Mouse (Mus musculus) neural tube, embryonic 15.5 days (tissue): ENCODE data around the gene Sgms1. TPM values are rescaled to one million over a fixed set of nuclear protein-coding genes. Genes with fewer than 3 reads are reported as not detected.
"Not testable (repeated sequence)": the region's sequence is repeated elsewhere in the genome, so short reads cannot be mapped to it uniquely, and the experiment has no call there.

ENCODE experiments used
- ATAC-seq: fragments of 200-750 bp; cut with Nextera tagmentation; 2 replicates; pipeline ENCODE4 v1.8.0; 2017; ENCODE audit warnings: mild to moderate bottlenecking, moderate TSS enrichment, moderate library complexity; ENCODE audit not compliant: low FRiP score
- H3K27ac ChIP-seq: fragments of 300-500 bp; sonication (generic); replicated peaks from 2 replicates; pipeline ENCODE4 v1.5.1; 2015; ENCODE audit warnings: mild to moderate bottlenecking, inconsistent platforms
- H3K27me3 ChIP-seq: fragments of 300-500 bp; sonication (generic); replicated peaks from 2 replicates; pipeline ENCODE4 v1.6.1; 2015; ENCODE audit warnings: inconsistent platforms
- H3K36me3 ChIP-seq: fragments of 300-500 bp; sonication (generic); 2 replicates; pipeline ENCODE4 v1.6.1; 2015; ENCODE audit warnings: inconsistent platforms
- H3K4me1 ChIP-seq: fragments of 300-500 bp; sonication (generic); 2 replicates; pipeline ENCODE4 v1.6.1; 2015; ENCODE audit warnings: inconsistent platforms
- H3K4me2 ChIP-seq: fragments of 300-500 bp; sonication (generic); 2 replicates; pipeline ENCODE4 v1.6.1; 2015; ENCODE audit warnings: inconsistent platforms, mild to moderate bottlenecking, moderate library complexity
- H3K4me3 ChIP-seq: fragments of 300-500 bp; sonication (generic); replicated peaks from 2 replicates; pipeline ENCODE4 v1.5.1; 2015; ENCODE audit warnings: mild to moderate bottlenecking, inconsistent platforms
- H3K9ac ChIP-seq: fragments of 300-500 bp; sonication (generic); replicated peaks from 2 replicates; pipeline ENCODE4 v1.6.1; 2015; ENCODE audit warnings: mild to moderate bottlenecking, inconsistent platforms
- H3K9me3 ChIP-seq: fragments of 300-500 bp; sonication (generic); replicated peaks from 2 replicates; pipeline ENCODE4 v1.6.1; 2016; ENCODE audit warnings: inconsistent platforms
- WGBS: fragments of 180-500 bp; shearing (Covaris S2); methylation state at CpG from one replicate; pipeline ENCODE4 v1.1.7; 2015; ENCODE audit warnings: mixed read lengths; 5-methylcytosine and 5-hydroxymethylcytosine counted together
- polyA plus RNA-seq: library from polyadenylated mRNA; unstranded; fragments of >200 nt; fragmentation: Nextera tagmentation; extraction: Ambion mirVana; gene quantifications from 2 replicates; pipeline ENCODE4 v1.2.1, GENCODE M21; 2015

Gene Sgms1
- polyA plus RNA-seq, 1 experiment from 2014 or later, result 24.6 TPM

DNA sequence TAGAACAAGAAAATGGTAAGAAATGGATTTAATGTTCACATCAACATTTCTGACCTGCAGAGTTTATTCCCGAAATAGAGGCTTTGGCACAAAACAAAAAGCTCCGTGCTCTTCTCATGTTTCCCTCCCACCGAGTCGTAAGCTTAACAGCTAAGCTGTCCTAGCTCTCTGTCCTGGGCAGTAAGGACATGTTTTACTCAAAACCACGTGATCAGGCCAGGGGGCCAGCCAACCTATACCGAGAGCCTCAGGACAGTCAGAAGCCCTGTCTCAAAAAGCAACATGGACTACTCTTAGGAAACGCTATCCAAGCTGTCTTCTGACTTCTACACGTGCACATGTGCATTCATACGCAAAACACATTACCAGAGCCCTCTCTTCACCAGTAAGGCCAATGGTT, 23.1 kb downstream of the Sgms1 start:
- 82% methylated on average over 9 of the region's 9 CpGs for WGBS
- no peaks in the 10 kb centered on the region for H3K9me3 ChIP-seq
- no peaks in the 10 kb centered on the region for H3K27me3 ChIP-seq

DNA sequence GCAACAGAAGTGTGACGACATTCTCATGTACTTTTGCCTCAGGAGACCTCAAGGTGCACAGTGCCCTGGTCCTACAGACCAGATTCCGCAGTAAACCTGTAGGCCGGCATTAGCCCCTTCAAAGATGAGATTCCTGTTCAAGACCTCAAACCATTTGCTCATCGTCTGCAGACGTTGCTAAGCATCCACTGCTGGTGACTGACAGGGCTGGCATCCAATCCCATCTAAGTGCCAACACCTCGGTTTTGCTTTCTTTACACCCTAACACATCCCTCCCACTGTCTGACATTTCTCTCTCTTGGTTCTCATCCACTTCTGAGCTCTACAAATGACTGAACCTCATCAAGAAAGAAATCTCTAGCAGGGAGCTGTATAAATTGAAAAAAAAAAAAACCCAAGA, 24.4 kb downstream of the Sgms1 start:
- no peak for ATAC-seq
- WGBS, result 91% methylated on average over 6 of the region's 6 CpGs

More for the DNA sequence above, 23.1 kb downstream of the Sgms1 start:
- no peak overlapping the region for H3K9ac ChIP-seq
- no peak overlapping the region for H3K4me3 ChIP-seq
- ATAC-seq, result no peak
- no peaks in the 10 kb centered on the region for H3K36me3 ChIP-seq
- H3K27ac ChIP-seq, result no peak overlapping the region
- no peak overlapping the region for H3K4me2 ChIP-seq
- H3K4me1 ChIP-seq, result peaks cover 6% of the 10 kb centered on the region; the same call in 1 of the 2 replicates

DNA sequence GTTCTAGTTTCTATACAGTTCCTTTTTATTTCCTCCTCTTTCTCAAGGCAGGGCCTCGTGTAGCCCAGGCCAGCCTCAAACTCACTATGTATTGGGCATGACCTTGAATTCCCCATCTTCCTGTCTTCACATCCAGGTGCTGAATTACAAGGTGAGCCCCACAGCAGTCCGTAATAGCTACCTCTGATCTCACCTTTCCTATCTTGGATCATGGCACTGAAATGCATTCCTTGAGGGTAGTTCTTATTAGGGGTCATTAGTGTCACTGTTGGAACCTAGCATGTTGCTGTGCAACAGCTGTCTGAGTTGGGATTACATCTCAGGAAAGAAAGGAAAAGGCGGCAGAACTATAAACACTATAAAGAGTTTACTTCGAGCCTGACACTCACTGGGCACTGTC, 25.9 kb downstream of the Sgms1 start:
- no peaks in the 10 kb centered on the region for H3K9me3 ChIP-seq
- 93% methylated on average over 4 of the region's 4 CpGs for WGBS
- ATAC-seq, result no peak

More for the DNA sequence above, 24.4 kb downstream of the Sgms1 start:
- H3K9me3 ChIP-seq, result no peaks in the 10 kb centered on the region
- H3K4me2 ChIP-seq, result no peak overlapping the region
- H3K4me1 ChIP-seq, result peaks cover 6% of the 10 kb centered on the region; the same call in 1 of the 2 replicates
- no peak overlapping the region for H3K27ac ChIP-seq
- no peak overlapping the region for H3K4me3 ChIP-seq
- H3K27me3 ChIP-seq, result no peaks in the 10 kb centered on the region
- no peaks in the 10 kb centered on the region for H3K36me3 ChIP-seq
- H3K9ac ChIP-seq, result no peak overlapping the region

DNA sequence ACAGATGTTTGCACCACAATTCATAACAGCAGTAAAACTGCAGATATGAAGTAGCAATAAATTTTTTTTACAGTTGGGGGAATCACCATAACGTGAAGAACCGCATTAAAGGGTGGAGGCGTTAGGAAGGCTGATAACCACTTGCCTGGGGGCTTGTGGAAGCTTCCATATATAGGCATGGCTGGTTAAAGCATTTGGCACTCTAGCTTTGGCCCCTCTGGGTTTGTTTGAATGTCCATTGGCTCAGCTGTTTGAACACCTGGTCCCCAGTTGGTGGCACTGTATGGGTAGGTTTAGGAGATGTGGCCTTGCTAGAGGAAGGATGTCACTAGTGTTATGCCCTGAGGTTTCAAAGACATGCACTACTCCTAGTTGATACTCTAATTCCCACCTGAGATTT, 27.0 kb downstream of the Sgms1 start:
- Histone ChIP-seq H3K36me3 (no peaks in the 10 kb centered on the region), H3K4me1 (peaks cover 10% of the 10 kb centered on the region), H3K9ac (no peak overlapping the region), H3K27ac (no peak overlapping the region), H3K27me3 (no peaks in the 10 kb centered on the region), H3K4me3 (no peak overlapping the region), H3K4me2 (no peak overlapping the region), H3K9me3 (no peaks in the 10 kb centered on the region)
- ATAC-seq, result no peak
- WGBS, result 25% methylated on average over 3 of the region's 3 CpGs

More for the DNA sequence above, 25.9 kb downstream of the Sgms1 start:
- Histone ChIP-seq H3K27ac (no peak overlapping the region), H3K36me3 (no peaks in the 10 kb centered on the region), H3K27me3 (no peaks in the 10 kb centered on the region), H3K9ac (no peak overlapping the region), H3K4me2 (no peak overlapping the region), H3K4me1 (peaks cover 10% of the 10 kb centered on the region), H3K4me3 (no peak overlapping the region)

DNA sequence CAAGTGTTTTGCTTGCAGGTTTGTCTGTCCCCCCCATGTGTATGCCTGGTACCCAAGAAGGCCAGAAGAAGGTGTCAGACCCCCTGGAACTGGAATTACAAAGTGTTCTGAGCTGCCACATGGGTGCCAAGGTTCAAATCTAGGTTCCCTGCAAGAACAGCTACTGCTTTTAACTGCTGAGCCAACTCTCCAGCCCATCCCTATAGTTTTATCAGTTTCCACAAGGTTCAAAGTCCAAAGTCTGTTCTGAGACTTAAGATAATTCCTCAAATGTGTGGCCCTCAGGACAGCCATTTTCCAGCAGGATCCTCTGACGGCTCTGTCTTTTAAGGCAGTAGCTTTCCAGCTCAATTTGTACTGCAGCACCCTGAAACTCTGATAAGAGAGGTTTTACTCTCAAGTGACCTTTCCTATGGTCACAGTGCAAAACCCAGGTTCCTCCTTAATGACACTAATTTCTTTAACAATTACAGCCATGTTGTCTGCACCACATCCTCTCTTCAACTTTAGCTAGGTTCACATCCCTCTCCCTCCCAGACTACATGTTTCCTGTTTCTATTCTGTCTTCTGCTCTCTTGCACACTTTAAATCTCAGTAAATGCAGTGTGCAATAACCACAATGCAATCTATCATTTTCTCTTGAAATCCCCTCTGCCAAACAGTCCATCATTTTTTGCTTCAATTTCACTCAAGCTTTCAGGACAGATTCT, 28.4 kb downstream of the Sgms1 start:
- H3K36me3 ChIP-seq, result no peaks in the 10 kb centered on the region
- no peak overlapping the region for H3K4me2 ChIP-seq
- peaks cover 13% of the 10 kb centered on the region for H3K4me1 ChIP-seq
- WGBS, result 72% methylated on average over 1 of the region's 1 CpGs
- ATAC-seq, result no peak
- no peaks in the 10 kb centered on the region for H3K27me3 ChIP-seq
- no peak overlapping the region for H3K4me3 ChIP-seq
- no peak overlapping the region for H3K27ac ChIP-seq
- no peaks in the 10 kb centered on the region for H3K9me3 ChIP-seq
- H3K9ac ChIP-seq, result no peak overlapping the region

DNA sequence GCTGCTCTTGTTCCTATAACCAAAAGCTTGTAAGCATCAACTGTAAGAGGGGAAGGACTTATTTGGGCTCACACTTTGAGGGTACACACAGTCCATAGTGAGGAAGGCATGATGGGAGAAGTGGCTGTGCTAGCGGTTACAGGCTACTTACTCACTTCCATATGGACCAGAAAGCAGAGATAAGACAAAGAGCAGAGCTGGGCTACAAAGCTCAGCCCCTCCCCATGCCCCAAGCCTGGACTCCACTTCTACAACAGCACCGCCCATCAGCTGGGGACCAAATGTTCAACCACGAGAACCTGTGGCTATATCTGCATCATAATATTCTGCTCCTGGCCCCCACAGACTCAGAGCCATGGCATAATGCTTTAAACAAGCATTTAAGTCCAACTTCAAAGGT, 29.0 kb downstream of the Sgms1 start:
- no peak overlapping the region for H3K4me2 ChIP-seq
- no peak overlapping the region for H3K9ac ChIP-seq
- H3K36me3 ChIP-seq, result no peaks in the 10 kb centered on the region
- WGBS, result 88% methylated on average over 3 of the region's 3 CpGs
- H3K27ac ChIP-seq, result no peak overlapping the region
- no peaks in the 10 kb centered on the region for H3K9me3 ChIP-seq
- H3K4me1 ChIP-seq, result peaks cover 19% of the 10 kb centered on the region
- ATAC-seq, result no peak
- no peak overlapping the region for H3K4me3 ChIP-seq
- H3K27me3 ChIP-seq, result no peaks in the 10 kb centered on the region

DNA sequence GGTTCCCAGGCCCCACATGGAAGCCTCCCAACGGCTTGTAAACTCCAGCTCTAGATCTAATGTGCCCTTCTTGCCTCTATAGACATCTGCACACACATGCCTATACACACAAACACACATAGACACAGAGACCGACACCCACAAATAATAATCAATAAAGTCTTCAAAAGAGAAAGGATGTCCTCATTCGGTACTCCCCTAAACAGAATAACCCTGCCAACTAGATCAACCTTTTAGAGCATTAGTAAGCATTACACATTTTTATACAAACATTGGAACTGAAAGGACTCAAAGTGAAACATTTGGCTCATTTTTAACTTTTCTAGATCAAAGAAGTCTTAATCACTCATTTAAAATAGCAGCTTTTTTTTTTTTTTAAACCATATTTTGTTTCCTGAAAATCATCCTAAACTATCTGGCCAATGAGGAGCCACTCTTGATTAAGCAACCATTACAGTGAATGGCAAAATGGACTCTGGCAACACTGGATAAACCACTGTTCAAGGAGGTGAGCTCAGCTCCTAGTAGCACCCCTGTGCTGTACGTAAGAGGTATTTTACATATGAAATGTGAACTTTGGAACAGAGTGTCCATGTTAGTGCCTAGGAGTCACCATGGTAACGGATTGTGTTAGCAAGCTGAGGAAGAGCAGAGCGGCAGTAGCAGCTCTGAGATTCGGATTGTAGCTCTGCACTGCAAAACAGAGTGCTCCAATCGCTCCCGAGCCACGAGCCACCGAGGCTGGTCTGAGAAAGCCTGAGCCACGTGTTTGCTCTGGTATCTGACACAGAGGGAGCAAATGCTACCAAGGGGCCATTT, 30.6 kb downstream of the Sgms1 start:
- no peak overlapping the region for H3K27ac ChIP-seq

DNA sequence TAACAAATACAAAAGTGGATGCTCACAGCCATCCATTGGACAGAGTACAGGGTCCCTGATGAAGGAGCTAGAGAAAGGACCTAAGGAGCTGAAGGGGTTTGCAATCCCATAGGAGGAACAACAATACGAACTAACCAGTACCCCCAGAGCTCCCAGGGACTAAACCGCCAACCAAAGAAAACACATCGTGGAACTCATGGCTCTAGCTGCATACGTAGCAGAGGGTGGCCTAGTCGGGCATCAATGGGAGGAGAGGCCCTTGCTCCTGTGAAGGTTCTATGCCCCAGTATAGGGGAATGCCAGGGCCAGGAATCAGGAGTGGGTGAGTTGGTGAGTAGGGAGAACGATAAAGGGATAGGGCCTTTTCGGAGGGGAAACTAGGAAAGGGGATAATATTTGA, 31.5 kb downstream of the Sgms1 start:
- not testable (repeated sequence) for ATAC-seq
- 92% methylated on average over 7 of the region's 7 CpGs for WGBS

More for the DNA sequence above, 30.6 kb downstream of the Sgms1 start:
- H3K36me3 ChIP-seq, result no peaks in the 10 kb centered on the region
- no peaks in the 10 kb centered on the region for H3K9me3 ChIP-seq
- H3K4me2 ChIP-seq, result no peak overlapping the region
- no peak overlapping the region for H3K9ac ChIP-seq
- no peaks in the 10 kb centered on the region for H3K27me3 ChIP-seq
- no peak for ATAC-seq
- H3K4me3 ChIP-seq, result no peak overlapping the region
- 52% methylated on average over 12 of the region's 12 CpGs for WGBS
- H3K4me1 ChIP-seq, result peaks cover 21% of the 10 kb centered on the region

DNA sequence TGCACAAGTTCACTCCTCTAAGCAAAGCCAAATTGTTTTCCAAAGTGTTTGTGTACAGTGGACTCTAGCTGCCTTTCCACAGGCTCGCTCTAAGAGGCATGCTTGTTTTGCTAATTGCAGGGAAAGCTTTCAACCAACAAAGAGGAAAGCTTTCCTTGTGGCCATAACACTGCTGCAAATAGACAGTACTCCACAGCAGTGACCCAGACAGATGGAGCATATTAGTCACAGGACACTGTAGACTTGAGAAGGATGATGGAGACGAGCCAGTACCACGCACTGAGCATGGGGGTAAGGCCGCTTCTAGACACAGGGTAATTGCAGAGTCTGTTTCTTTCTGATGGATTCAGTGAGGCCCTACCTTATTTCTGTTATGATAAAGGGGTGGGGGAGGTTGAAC, 33.3 kb downstream of the Sgms1 start:
- peaks cover 15% of the 10 kb centered on the region for H3K4me1 ChIP-seq
- H3K36me3 ChIP-seq, result no peaks in the 10 kb centered on the region
- H3K27ac ChIP-seq, result peak overlapping the region; percentile 45
- H3K9ac ChIP-seq, result no peak overlapping the region
- no peaks in the 10 kb centered on the region for H3K9me3 ChIP-seq
- ATAC-seq, result peak; percentile 57
- no peak overlapping the region for H3K4me3 ChIP-seq
- 51% methylated on average over 4 of the region's 4 CpGs for WGBS
- H3K4me2 ChIP-seq, result no peak overlapping the region
- H3K27me3 ChIP-seq, result no peaks in the 10 kb centered on the region

More for the DNA sequence above, 31.5 kb downstream of the Sgms1 start:
- H3K27me3 ChIP-seq, H3K27ac ChIP-seq, H3K4me3 ChIP-seq, H3K36me3 ChIP-seq, H3K9ac ChIP-seq, H3K9me3 ChIP-seq, H3K4me2 ChIP-seq: not testable (repeated sequence)
- H3K4me1 ChIP-seq, result peaks cover 21% of the 10 kb centered on the region

DNA sequence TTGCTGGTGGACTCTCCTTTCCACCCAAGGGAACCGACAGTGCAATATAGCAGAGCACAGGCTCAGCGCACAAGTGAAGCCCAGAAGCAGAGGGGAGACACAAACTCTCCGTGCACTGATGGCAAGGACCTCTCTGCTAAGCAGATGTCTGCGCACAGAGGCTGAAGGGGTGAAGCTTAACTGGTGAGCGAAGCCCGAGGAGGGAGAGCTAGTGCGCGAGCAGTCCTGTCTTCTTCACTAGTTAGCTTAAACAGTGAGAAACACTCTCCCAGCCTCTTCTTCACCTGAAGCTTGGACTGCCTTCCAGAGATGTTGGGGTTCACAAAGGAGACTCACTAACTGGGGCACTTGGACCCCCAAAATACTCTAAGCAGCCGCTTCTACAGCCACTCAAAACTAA, 36.1 kb downstream of the Sgms1 start:
- Histone ChIP-seq H3K9ac (no peak overlapping the region), H3K4me2 (no peak overlapping the region), H3K36me3 (no peaks in the 10 kb centered on the region), H3K27ac (no peak overlapping the region), H3K27me3 (no peaks in the 10 kb centered on the region), H3K4me3 (no peak overlapping the region), H3K4me1 (peaks cover 14% of the 10 kb centered on the region), H3K9me3 (no peaks in the 10 kb centered on the region)
- no peak for ATAC-seq
- 98% methylated on average over 9 of the region's 9 CpGs for WGBS

DNA sequence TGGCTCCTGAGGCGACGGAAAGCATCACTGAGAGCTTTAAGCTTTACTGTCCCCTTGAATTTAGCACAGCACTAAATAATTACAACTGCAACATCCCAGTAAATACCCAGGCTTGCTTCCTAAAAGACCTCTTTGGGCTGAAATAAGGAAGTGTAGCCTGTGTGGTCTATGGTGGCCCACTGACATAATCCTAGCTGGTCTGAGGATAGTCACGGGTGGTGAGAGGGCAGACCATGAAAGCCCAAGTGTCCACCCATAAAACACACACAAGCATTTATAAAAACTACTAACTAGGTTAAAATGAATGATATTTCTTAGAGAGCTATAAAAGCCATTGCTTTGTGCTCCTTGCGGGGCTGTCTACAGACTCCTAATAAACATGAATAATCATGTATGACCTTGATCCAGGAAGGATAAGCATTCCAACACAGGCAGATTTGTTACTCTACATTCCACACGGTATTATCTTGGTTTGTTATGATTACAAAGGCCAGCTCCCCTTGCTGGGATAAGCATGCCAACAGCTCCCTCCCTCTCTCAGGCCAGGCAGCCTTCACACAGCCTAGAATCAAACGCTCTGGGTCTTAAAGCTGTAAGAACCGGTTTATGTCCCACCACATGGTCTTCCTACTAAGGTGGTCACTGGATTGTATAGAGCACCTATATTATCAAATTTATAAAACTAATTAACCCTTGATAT, 40.4 kb downstream of the Sgms1 start:
- ATAC-seq, result no peak

More for the DNA sequence above, 40.4 kb downstream of the Sgms1 start:
- Histone ChIP-seq H3K27me3 (no peaks in the 10 kb centered on the region), H3K4me3 (no peak overlapping the region), H3K9me3 (no peaks in the 10 kb centered on the region), H3K27ac (no peak overlapping the region), H3K4me2 (no peak overlapping the region), H3K36me3 (no peaks in the 10 kb centered on the region), H3K9ac (no peak overlapping the region), H3K4me1 (peaks cover 27% of the 10 kb centered on the region)
- WGBS, result 53% methylated on average over 7 of the region's 7 CpGs
